Mouse (Mus musculus) limb, embryonic 14.5 days (tissue): Measurements from ENCODE around the gene Rab6a. TPM values are rescaled to one million over a fixed set of nuclear protein-coding genes. Genes with fewer than 3 reads are reported as not detected.

Experiments used
- ATAC-seq: fragments of 200-750 bp; cut with Nextera tagmentation; 2 replicates; pipeline ENCODE4 v1.8.0; 2017; ENCODE audit warnings: low read depth, moderate number of reproducible peaks, moderate TSS enrichment; ENCODE audit not compliant: low FRiP score
- DNase-seq: peaks from one replicate; pipeline ENCODE4 v3.0.0-alpha.2; 2015; ENCODE audit warnings: low spot score
- H3K27ac ChIP-seq: fragments of 300-500 bp; sonication (generic); replicated peaks from 2 replicates; pipeline ENCODE4 v1.5.1; 2014; ENCODE audit warnings: low read depth, mild to moderate bottlenecking, low read length, moderate library complexity, mixed read lengths
- H3K27me3 ChIP-seq: fragments of 300-500 bp; sonication (generic); 2 replicates; pipeline ENCODE4 v1.6.1; 2014; ENCODE audit warnings: low read length, mixed read lengths; ENCODE audit not compliant: control insufficient read depth, insufficient read depth
- H3K36me3 ChIP-seq: fragments of 300-500 bp; sonication (generic); 2 replicates; pipeline ENCODE4 v1.6.1; 2014; ENCODE audit warnings: mild to moderate bottlenecking, low read length, moderate library complexity, mixed read lengths; ENCODE audit not compliant: control insufficient read depth, insufficient read depth
- H3K4me1 ChIP-seq: fragments of 300-500 bp; sonication (generic); 2 replicates; pipeline ENCODE4 v1.6.1; 2014; ENCODE audit warnings: antibody characterized with exemption, low read length, mixed read lengths; ENCODE audit not compliant: control insufficient read depth, insufficient read depth
- H3K4me2 ChIP-seq: fragments of 300-500 bp; sonication (generic); replicated peaks from 2 replicates; pipeline ENCODE4 v1.6.1; 2014; ENCODE audit warnings: low read depth, mild to moderate bottlenecking, low read length, moderate library complexity; ENCODE audit not compliant: severe bottlenecking
- H3K4me3 ChIP-seq: fragments of 300-500 bp; sonication (generic); replicated peaks from 2 replicates; pipeline ENCODE4 v1.5.1; 2014; ENCODE audit warnings: low read length
- H3K9ac ChIP-seq: fragments of 300-500 bp; sonication (generic); 2 replicates; pipeline ENCODE4 v1.6.1; 2014; ENCODE audit warnings: mild to moderate bottlenecking, low read depth, low read length, moderate library complexity; ENCODE audit not compliant: severe bottlenecking
- H3K9me3 ChIP-seq: fragments of 300-500 bp; sonication (generic); 2 replicates; pipeline ENCODE4 v1.6.1; 2016; ENCODE audit warnings: low read length; ENCODE audit not compliant: control insufficient read depth
- POLR2A ChIP-seq: fragments of 200-500 bp; IDR thresholded peaks from 2 replicates; pipeline ENCODE4 v1.8.0; 2012; ENCODE audit warnings: inconsistent platforms, mild to moderate bottlenecking, moderate library complexity, borderline replicate concordance; ENCODE audit not compliant: insufficient read depth, insufficient read length; ENCODE audit errors: extremely low read depth
- WGBS: fragments of 180-500 bp; shearing (Covaris S2); extraction: QIAGEN DNeasy Blood & Tissue Kit; methylation state at CpG from one replicate; pipeline ENCODE4 v1.1.7; 2014; 5-methylcytosine and 5-hydroxymethylcytosine counted together
- polyA plus RNA-seq, 2 experiments: library from polyadenylated mRNA; depleted of rRNA in 1 of 2; stranded (reverse) in 1 of 2; unstranded in 1 of 2; fragments of >200 nt; fragmentation: Nextera tagmentation in 1 of 2; extraction: Ambion mirVana in 1 of 2; gene quantifications; 2 replicates each; pipeline versions ENCODE4 v1.2.1 to v1.2.3; 2012 to 2014

Gene Rab6a
- polyA plus RNA-seq, 2 experiments: 76.7 to 113 TPM

DNA sequence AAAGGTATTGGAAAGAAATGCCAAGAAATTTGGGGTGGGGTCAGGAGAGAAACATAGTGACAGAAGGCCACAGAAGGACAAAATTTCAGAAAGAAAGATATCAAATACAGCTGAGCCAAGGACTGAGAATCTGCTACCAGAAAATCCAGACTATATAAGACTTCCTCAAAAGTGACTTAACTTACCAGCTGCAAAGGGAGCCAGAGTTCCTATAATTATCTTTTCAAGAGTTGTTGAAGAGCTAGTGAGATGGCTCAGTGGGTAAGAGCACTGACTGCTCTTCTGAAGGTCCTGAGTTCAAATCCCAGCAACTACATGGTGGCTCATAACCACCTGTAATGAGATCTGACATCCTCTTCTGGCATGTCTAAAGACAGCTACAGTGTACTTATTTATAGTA is 13.9 kb upstream of the Rab6a start:
- no peak overlapping the region for H3K4me3 ChIP-seq
- no peaks in the 10 kb centered on the region for H3K36me3 ChIP-seq
- DNase-seq (no peak), ATAC-seq (no peak)
- no peak overlapping the region for H3K4me2 ChIP-seq
- H3K4me1 ChIP-seq: no peaks in the 10 kb centered on the region
- no peak overlapping the region for H3K9ac ChIP-seq
- no peaks in the 10 kb centered on the region for H3K9me3 ChIP-seq
- H3K27me3 ChIP-seq: no peaks in the 10 kb centered on the region
- no peak overlapping the region for H3K27ac ChIP-seq
- no peak for TF ChIP-seq POLR2A

- no peak overlapping the region for H3K4me2 ChIP-seq
- H3K27ac ChIP-seq: no peak overlapping the region
- H3K4me1 ChIP-seq: no peaks in the 10 kb centered on the region
- DNase-seq (no peak), ATAC-seq (no peak)
- H3K27me3 ChIP-seq: no peaks in the 10 kb centered on the region
- 79% methylated on average over 5 of the region's 5 CpGs for WGBS
- H3K9ac ChIP-seq: no peak overlapping the region
- no peaks in the 10 kb centered on the region for H3K36me3 ChIP-seq
- no peak for TF ChIP-seq POLR2A
- H3K4me3 ChIP-seq: no peak overlapping the region
- H3K9me3 ChIP-seq: no peaks in the 10 kb centered on the region
Observed at GRCm38 (mm10) chr7:100600211-100600610, 7.0 kb upstream of the Rab6a start.

GRCm38 (mm10) chr7:100608130-100608741 is 1.0 kb downstream of the Rab6a start, which contains the start of gene Mrpl48:
Gene Mrpl48, minus strand, starts transcription at chr7:100608301.
- peak within 1 kb of the TSS; percentile 98 for H3K27ac ChIP-seq
- peak within 1 kb of the TSS; percentile 96 for H3K4me3 ChIP-seq
- TF ChIP-seq POLR2A: 0 out of 2 replicates have a peak, but pooled peaks have one; percentile 3
- no peaks in the 10 kb centered on the region for H3K27me3 ChIP-seq
- DNase-seq (peak; percentile 15), ATAC-seq (peak; percentile 4; the same call in 1 of the 2 replicates)
- H3K4me2 ChIP-seq: peak within 1 kb of the TSS; percentile 72
- no peaks in the 10 kb centered on the region for H3K36me3 ChIP-seq
- 0% methylated on average over 41 of the region's 43 CpGs for WGBS
- no peaks in the 10 kb centered on the region for H3K9me3 ChIP-seq
- H3K4me1 ChIP-seq: peaks cover 9% of the 10 kb centered on the region; the same call in 1 of the 2 replicates
- H3K9ac ChIP-seq: peak within 1 kb of the TSS; percentile 96

DNA sequence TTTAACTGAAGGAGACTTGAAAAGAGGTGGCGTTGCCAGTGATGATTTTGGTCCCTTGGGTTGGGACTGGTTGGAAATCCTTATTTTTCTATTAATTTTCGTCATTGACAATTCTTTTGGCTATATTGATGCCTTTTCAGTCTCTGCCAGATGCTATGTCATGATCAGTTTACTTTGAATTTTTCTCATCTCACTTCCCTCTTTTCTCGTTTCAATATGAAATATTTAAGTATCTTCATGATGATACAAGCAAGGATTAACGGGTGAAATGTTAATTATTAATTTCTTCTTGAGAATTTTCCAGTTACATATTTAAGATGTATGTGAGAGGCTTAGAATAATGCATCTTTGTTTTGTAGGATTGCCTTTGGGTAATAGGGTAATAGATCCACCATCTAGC is 1.7 kb downstream of the Rab6a start:
- H3K4me1 ChIP-seq: peaks cover 9% of the 10 kb centered on the region; the same call in 1 of the 2 replicates
- H3K4me2 ChIP-seq: peak overlapping the region; percentile 72
- no peaks in the 10 kb centered on the region for H3K27me3 ChIP-seq
- peak overlapping the region; percentile 96 for H3K4me3 ChIP-seq
- DNase-seq: no peak
- no peak for TF ChIP-seq POLR2A
- H3K9me3 ChIP-seq: no peaks in the 10 kb centered on the region
- H3K27ac ChIP-seq: no peak overlapping the region
- no peaks in the 10 kb centered on the region for H3K36me3 ChIP-seq
- WGBS: 20% methylated on average over 4 of the region's 4 CpGs
- peak overlapping the region; percentile 96 for H3K9ac ChIP-seq
- no peak for ATAC-seq

- Histone ChIP-seq H3K4me2 (no peak overlapping the region), H3K36me3 (no peaks in the 10 kb centered on the region; the same call in 1 of the 2 replicates), H3K4me1 (no peaks in the 10 kb centered on the region), H3K9ac (no peak overlapping the region), H3K27ac (no peak overlapping the region), H3K4me3 (no peak overlapping the region), H3K27me3 (no peaks in the 10 kb centered on the region), H3K9me3 (no peaks in the 10 kb centered on the region)
- no peak for TF ChIP-seq POLR2A
- DNase-seq (no peak), ATAC-seq (no peak)
- 89% methylated on average over 4 of the region's 4 CpGs for WGBS
Observed at GRCm38 (mm10) chr7:100616121-100616857, 9.1 kb downstream of the Rab6a start.
